Mouse (Mus musculus): ENCODE measurements around the gene Mettl25.

Gene Mettl25

GRCm38 (mm10) chr10:105840928-105841888 is at the start of gene Mettl25, which contains the start of gene Ccdc59:
Gene Mettl25, minus strand, starts transcription at chr10:105841380.
Gene Ccdc59, plus strand, starts transcription at chr10:105841067.
- DNase-seq (ENCODE audit: low read depth, low spot score), result peak; percentile 97

- DNase-seq (ENCODE audit: low read depth, low spot score), result peak; percentile 28
Measured at GRCm38 (mm10) chr10:105867312-105867711, 26.1 kb upstream of the Mettl25 start.

GRCm38 (mm10) chr10:105851136-105851535 is 10.0 kb upstream of the Mettl25 start:
- no peak for DNase-seq (ENCODE audit: low read depth, low spot score)

GRCm38 (mm10) chr10:105850286-105850685 is 9.1 kb upstream of the Mettl25 start:
- no peak for DNase-seq (ENCODE audit: low read depth, low spot score)

DNA sequence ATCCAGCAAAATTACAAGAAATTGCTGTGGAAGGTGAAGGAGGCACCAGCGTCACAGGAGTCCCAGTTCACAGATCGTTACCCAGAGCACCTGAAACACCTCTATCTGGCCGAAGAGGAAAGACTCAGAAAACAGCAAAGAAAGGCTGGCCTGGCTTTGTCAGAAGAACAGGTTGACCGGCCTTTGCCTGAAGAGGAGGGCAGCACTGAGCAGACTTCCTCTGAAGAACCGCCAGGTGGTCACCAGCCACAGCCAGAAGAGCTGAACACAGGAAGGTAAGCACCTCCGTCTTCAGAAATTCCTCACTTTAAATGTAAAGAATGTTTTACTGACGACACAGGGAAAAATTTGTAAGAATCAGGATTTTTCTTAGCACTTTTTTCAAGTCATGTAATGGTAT is 1.4 kb upstream of the Mettl25 start:
- peak; percentile 25 for DNase-seq (ENCODE audit: low read depth, low spot score)

- peak; percentile 69 for DNase-seq (ENCODE audit: low read depth, low spot score)
Measured at GRCm38 (mm10) chr10:105834627-105835228, 6.5 kb downstream of the Mettl25 start.

GRCm38 (mm10) chr10:105806259-105807010 is 34.7 kb downstream of the Mettl25 start:
- no peak for DNase-seq (ENCODE audit: low read depth, low spot score)

DNA sequence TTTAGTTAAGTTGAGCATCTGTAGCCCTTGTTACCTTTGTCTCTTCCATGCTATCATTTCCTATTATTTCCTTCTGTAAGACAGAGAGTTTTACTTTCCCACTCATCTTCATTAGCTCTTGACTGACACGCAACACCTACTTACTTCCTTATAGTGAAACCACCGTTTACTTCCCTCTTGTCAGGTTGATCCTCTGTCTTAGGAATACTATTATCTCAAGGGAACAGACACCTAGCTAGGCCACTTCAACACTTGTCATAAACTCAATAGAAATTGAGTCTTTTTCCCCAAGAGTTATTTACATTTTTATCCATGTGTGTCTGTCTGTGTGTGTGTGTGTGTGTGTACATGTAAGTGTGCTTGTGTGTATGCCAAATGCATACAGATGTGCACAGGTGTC is 37.7 kb downstream of the Mettl25 start:
- DNase-seq (ENCODE audit: low read depth, low spot score), result no peak

DNA sequence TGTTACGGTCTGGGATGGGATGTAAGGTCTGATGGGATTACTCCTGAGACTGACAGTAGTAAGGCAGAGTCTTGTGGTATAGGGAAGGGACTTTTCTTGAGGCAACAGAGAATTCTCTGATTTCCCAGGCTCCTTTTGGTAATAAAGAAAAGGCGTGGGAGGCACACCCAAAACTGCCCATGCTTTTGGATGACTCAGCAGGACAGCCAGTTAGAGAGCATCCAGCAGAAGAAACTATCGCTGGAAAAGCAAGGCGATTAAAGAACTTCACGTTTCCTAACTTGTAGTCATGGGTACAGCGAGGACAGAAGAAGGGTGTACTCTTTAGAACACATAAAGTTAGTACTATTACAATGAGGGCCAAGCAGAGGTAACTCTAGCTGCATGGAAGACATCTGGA is 39.0 kb downstream of the Mettl25 start:
- DNase-seq (ENCODE audit: low read depth, low spot score), result no peak

DNA sequence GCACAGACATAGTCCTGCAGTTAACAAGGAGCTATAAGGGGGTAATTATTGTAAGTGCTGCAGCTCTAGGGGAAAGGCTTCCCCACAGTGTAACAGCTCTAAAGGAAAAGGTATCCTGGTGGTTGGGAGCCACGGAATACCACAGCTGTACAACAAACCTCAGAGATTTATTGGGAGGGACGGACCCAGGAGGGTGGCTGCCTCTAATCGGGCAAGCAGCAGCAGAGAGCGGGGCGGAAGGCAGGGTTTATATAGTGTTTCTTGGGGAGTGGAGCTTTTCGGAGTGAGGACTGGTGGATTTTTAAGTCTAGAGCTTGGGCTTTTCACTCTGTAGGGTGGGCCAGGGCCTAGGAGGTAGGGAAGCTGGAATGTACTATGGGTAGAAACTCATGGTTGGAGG is 40.0 kb downstream of the Mettl25 start:
- DNase-seq (ENCODE audit: low read depth, low spot score), result no peak

DNA sequence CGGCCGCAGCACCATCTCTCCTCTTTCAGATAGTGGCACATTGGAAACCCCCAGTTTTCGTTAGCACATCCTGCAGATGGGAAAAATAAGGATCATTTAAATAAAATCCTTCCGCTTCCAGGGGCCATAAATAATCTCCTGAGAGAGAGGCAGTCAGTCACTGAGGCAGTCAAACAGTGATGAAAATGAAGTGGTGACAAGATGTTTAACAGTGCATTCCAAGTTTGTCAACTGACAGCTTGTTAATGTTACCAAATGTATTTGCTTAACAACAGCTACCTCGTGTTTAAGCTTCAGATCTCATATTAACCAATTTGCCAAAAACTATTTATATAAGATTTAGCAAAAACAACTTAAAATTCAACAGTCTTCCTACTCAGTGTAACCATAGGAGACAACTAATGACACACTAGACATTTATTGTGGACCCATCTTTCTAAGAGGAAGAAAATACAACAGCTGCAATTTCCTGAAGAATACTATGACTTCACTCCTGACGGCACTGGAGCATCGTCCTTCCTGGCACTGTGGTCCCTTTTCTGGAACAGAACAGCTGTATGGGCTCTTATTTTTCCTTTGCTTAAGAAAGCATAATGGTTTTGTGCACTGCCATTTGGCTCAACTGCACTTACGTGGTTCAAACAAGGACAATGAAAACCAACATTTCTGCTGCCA is 43.8 kb downstream of the Mettl25 start:
- no peak for DNase-seq (ENCODE audit: low read depth, low spot score)

DNA sequence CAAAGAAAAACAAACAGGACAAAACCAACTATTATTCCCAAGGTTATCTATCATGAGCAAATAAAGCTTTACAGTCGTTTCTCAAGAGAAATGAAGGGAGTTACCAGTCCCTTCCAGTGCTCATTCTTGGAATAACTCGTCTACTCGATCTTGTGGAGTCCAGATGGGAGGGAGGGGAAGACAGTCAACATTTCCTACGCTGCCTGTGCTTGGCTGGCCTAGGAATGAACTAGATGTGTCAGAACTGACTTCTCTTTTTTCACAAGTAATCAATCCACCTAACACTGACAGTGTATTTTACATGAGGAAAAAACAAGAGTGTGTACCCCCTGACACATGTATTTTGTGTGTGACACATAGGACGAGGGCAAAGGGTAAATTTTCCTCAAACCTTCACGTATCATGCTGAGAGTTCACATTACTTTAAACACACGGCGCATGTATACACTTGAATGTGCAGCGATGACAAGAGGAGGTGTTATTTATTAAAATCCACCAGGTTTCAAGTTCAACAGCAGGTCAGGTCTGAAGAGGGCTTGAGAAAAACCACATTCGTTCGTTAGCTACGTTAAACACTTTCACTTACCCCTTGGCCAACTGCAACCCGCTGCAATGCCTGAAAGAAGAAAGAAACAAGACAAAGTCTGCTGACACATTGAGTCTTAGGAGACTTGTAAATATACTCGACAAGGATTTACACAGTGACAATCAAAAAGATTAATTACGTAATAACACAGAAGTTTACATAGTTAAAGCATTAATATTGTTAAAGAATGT is 47.2 kb downstream of the Mettl25 start:
- DNase-seq (ENCODE audit: low read depth, low spot score), result no peak

GRCm38 (mm10) chr10:105788744-105789486 is 52.3 kb downstream of the Mettl25 start:
- no peak for DNase-seq (ENCODE audit: low read depth, low spot score)

GRCm38 (mm10) chr10:105783766-105784165 is 57.4 kb downstream of the Mettl25 start:
- DNase-seq (ENCODE audit: low read depth, low spot score), result no peak

- DNase-seq (ENCODE audit: low read depth, low spot score), result peak; percentile 76
Measured at GRCm38 (mm10) chr10:105774382-105774781, 66.8 kb downstream of the Mettl25 start.

DNA sequence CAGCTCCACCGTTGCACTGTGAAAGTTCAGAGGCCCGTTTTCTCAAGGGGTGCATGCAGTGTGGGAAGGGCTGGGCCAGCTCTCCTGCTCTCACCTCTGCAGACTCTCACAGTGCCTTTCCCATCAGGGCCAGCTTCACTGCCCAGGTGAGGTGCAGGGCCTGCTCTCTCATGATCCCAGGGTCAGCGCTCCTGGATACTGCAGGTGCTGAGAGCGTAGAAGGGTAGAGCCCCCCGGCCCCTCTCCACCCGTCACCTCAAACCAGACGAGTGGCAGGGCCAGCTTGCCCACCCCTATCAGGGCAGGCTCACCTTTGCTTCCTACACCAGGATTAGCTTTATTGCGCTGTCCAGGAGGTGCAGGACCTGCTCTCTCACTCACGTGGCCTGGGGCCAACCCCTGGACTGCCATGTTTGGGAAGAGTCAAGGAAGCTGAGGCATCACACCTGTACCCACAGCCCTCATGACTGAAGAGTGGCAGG is 68.3 kb downstream of the Mettl25 start:
- no peak for DNase-seq (ENCODE audit: low read depth, low spot score)

- DNase-seq (ENCODE audit: low read depth, low spot score), result peak; percentile 27
Measured at GRCm38 (mm10) chr10:105763959-105764358, 77.2 kb downstream of the Mettl25 start.

- DNase-seq (ENCODE audit: low read depth, low spot score), result peak; percentile 8
Measured at GRCm38 (mm10) chr10:105760460-105760859, 80.7 kb downstream of the Mettl25 start.

DNA sequence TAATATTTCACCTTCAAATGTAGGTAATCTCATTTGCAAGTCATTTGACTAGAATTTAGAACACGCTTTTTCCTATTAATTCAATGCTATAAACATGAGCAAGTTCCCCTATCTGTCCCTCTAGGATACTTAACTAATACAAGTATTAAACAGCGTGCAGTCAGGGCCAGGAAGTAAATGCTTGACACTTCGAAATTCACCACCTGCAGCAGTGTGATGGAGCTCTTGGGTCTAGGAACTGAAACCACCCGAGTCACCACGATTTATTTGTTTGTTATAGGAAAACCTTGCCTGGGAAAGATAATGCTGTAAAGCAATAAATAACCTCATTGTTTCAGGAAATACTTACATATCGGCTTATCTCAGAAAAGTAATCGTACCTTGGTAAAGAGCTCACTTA is 81.1 kb downstream of the Mettl25 start:
- peak; percentile 45 for DNase-seq (ENCODE audit: low read depth, low spot score)
